Mouse (Mus musculus) stomach, postnatal 0 days (tissue): ENCODE data around the gene Tex12. TPM values are rescaled to one million over a fixed set of nuclear protein-coding genes. Genes with fewer than 3 reads are reported as not detected.

Experiments used
- ATAC-seq: fragments of 200-750 bp; cut with Nextera tagmentation; 2 replicates; pipeline ENCODE4 v1.8.0; 2017; ENCODE audit not compliant: low FRiP score, low TSS enrichment
- DNase-seq: peaks from one replicate; pipeline ENCODE4 v3.0.0-alpha.2; 2016; ENCODE audit warnings: low spot score
- H3K27ac ChIP-seq: fragments of 300-500 bp; sonication (generic); replicated peaks from 2 replicates; pipeline ENCODE4 v1.5.1; 2014; ENCODE audit warnings: mild to moderate bottlenecking, control low read depth
- H3K27me3 ChIP-seq: fragments of 300-500 bp; sonication (generic); 2 replicates; pipeline ENCODE4 v1.6.1; 2014; ENCODE audit warnings: low read length; ENCODE audit not compliant: control insufficient read depth, insufficient read depth
- H3K36me3 ChIP-seq: fragments of 300-500 bp; sonication (generic); 2 replicates; pipeline ENCODE4 v1.6.1; 2014; ENCODE audit warnings: low read length, mixed read lengths; ENCODE audit not compliant: control insufficient read depth, insufficient read depth
- H3K4me1 ChIP-seq: fragments of 300-500 bp; sonication (generic); replicated peaks from 2 replicates; pipeline ENCODE4 v1.6.1; 2014; ENCODE audit warnings: antibody characterized with exemption; ENCODE audit not compliant: control insufficient read depth, insufficient read depth
- H3K4me2 ChIP-seq: fragments of 300-500 bp; sonication (generic); replicated peaks from 2 replicates; pipeline ENCODE4 v1.6.1; 2014; ENCODE audit warnings: low read depth, mild to moderate bottlenecking, control low read depth, moderate library complexity
- H3K4me3 ChIP-seq: fragments of 300-500 bp; sonication (generic); 2 replicates; pipeline ENCODE4 v1.5.1; 2014; ENCODE audit warnings: low read depth, low read length, control low read depth
- H3K9ac ChIP-seq: fragments of 300-500 bp; sonication (generic); 2 replicates; pipeline ENCODE4 v1.6.1; 2014; ENCODE audit warnings: mild to moderate bottlenecking, low read length, control low read depth, mixed read lengths
- H3K9me3 ChIP-seq: fragments of 300-500 bp; sonication (generic); 2 replicates; pipeline ENCODE4 v1.6.1; 2016; ENCODE audit warnings: low read length; ENCODE audit not compliant: control insufficient read depth
- CTCF ChIP-seq: IDR thresholded peaks from 2 replicates; pipeline ENCODE4 v1.5.1; 2016; ENCODE audit warnings: antibody characterized with exemption, low read depth, mild to moderate bottlenecking, moderate library complexity
- EP300 ChIP-seq: optimal IDR thresholded peaks from 2 replicates; pipeline ENCODE3; 2016; ENCODE audit warnings: antibody characterized with exemption
- WGBS: fragments of 180-500 bp; shearing (Covaris S2); extraction: QIAGEN DNeasy Blood & Tissue Kit; methylation state at CpG from one replicate; pipeline ENCODE4 v1.1.7; 2014; 5-methylcytosine and 5-hydroxymethylcytosine counted together
- polyA plus RNA-seq: library from polyadenylated mRNA; unstranded; fragments of >200 nt; fragmentation: Nextera tagmentation; extraction: Ambion mirVana; gene quantifications from 2 replicates; pipeline ENCODE4 v1.2.1, GENCODE M21; 2015

The Tex12 gene
- polyA plus RNA-seq, 1 experiment from 2014 or later = not detected

- Histone ChIP-seq H3K27ac (peak overlapping the region; percentile 1; the same call in 1 of the 2 replicates), H3K9me3 (no peaks in the 10 kb centered on the region), H3K27me3 (no peaks in the 10 kb centered on the region), H3K4me3 (no peak overlapping the region), H3K9ac (no peak overlapping the region), H3K4me2 (no peak overlapping the region), H3K4me1 (no peaks in the 10 kb centered on the region), H3K36me3 (no peaks in the 10 kb centered on the region)
- peak; percentile 79 for ATAC-seq
- peak; percentile 70 for DNase-seq
- TF ChIP-seq EP300 (no peak), CTCF (no peak)
- WGBS = 45% methylated on average over 4 of the region's 4 CpGs
Measured at GRCm38 (mm10) chr9:50586955-50587354, 25.8 kb upstream of the Tex12 start.

- 68% methylated on average over 6 of the region's 6 CpGs for WGBS
- no peaks in the 10 kb centered on the region for H3K9me3 ChIP-seq
- H3K27ac ChIP-seq = no peak overlapping the region
- ATAC-seq (no peak), DNase-seq (no peak)
- H3K27me3 ChIP-seq = no peaks in the 10 kb centered on the region
- no peak for TF ChIP-seq CTCF
- TF ChIP-seq EP300 = no peak
- H3K4me3 ChIP-seq = no peak overlapping the region
- no peak overlapping the region for H3K4me2 ChIP-seq
- H3K9ac ChIP-seq = no peak overlapping the region
- no peaks in the 10 kb centered on the region for H3K4me1 ChIP-seq
- H3K36me3 ChIP-seq = no peaks in the 10 kb centered on the region
Measured at GRCm38 (mm10) chr9:50585145-50585818, 24.2 kb upstream of the Tex12 start.

- H3K9me3 ChIP-seq = no peaks in the 10 kb centered on the region
- H3K4me1 ChIP-seq = no peaks in the 10 kb centered on the region
- H3K4me2 ChIP-seq = no peak overlapping the region
- DNase-seq (no peak), ATAC-seq (no peak)
- no peak overlapping the region for H3K4me3 ChIP-seq
- no peaks in the 10 kb centered on the region for H3K27me3 ChIP-seq
- H3K27ac ChIP-seq = no peak overlapping the region
- WGBS = 33% methylated on average over 4 of the region's 4 CpGs
- no peak overlapping the region for H3K9ac ChIP-seq
- no peak for TF ChIP-seq CTCF
- TF ChIP-seq EP300 = no peak
- no peaks in the 10 kb centered on the region for H3K36me3 ChIP-seq
Measured at GRCm38 (mm10) chr9:50580370-50580769, 19.2 kb upstream of the Tex12 start.

- Histone ChIP-seq H3K27ac (peak overlapping the region; percentile 71), H3K4me1 (no peaks in the 10 kb centered on the region), H3K9ac (no peak overlapping the region), H3K9me3 (no peaks in the 10 kb centered on the region), H3K27me3 (no peaks in the 10 kb centered on the region), H3K36me3 (no peaks in the 10 kb centered on the region), H3K4me2 (no peak overlapping the region), H3K4me3 (no peak overlapping the region)
- 57% methylated on average over 10 of the region's 10 CpGs for WGBS
- peak; percentile 68 for DNase-seq
- TF ChIP-seq CTCF = no peak
- TF ChIP-seq EP300 = no peak
- peak; percentile 93 for ATAC-seq
Measured at GRCm38 (mm10) chr9:50569599-50570525, 8.7 kb upstream of the Tex12 start.

- H3K27ac ChIP-seq = no peak overlapping the region
- H3K9me3 ChIP-seq = no peaks in the 10 kb centered on the region
- 72% methylated on average over 2 of the region's 2 CpGs for WGBS
- no peaks in the 10 kb centered on the region for H3K27me3 ChIP-seq
- H3K4me3 ChIP-seq = no peak overlapping the region
- no peak overlapping the region for H3K4me2 ChIP-seq
- DNase-seq (no peak), ATAC-seq (no peak)
- H3K4me1 ChIP-seq = no peaks in the 10 kb centered on the region
- H3K9ac ChIP-seq = no peak overlapping the region
- TF ChIP-seq EP300 (no peak), CTCF (no peak)
- H3K36me3 ChIP-seq = no peaks in the 10 kb centered on the region
Measured at GRCm38 (mm10) chr9:50567881-50568280, 6.8 kb upstream of the Tex12 start.

- Histone ChIP-seq H3K27ac (no peak overlapping the region), H3K9me3 (no peaks in the 10 kb centered on the region), H3K4me2 (no peak overlapping the region), H3K4me3 (no peak overlapping the region), H3K9ac (no peak overlapping the region), H3K36me3 (no peaks in the 10 kb centered on the region), H3K4me1 (no peaks in the 10 kb centered on the region), H3K27me3 (no peaks in the 10 kb centered on the region)
- WGBS = 85% methylated on average over 4 of the region's 4 CpGs
- TF ChIP-seq CTCF (no peak), EP300 (no peak)
- no peak for DNase-seq
- no peak for ATAC-seq
Measured at GRCm38 (mm10) chr9:50567372-50567771, 6.2 kb upstream of the Tex12 start.
